Mouse (Mus musculus): Measurements from ENCODE around the gene Dnajb1. TPM values are rescaled to one million over a fixed set of nuclear protein-coding genes. Genes with fewer than 3 reads are reported as not detected.
A peak's percentile ranks its signal among the peaks of the same experiment; 100 is the strongest.

The Dnajb1 gene
- polyA plus RNA-seq, 1 experiment from 2014 or later, result 54.4 TPM

GRCm38 (mm10) chr8:83619568-83620285, 11.7 kb downstream of the Dnajb1 start:
- no peaks in the 10 kb centered on the region for H3K27me3 ChIP-seq (ENCODE audit: control insufficient read depth, insufficient read depth, low read length)
- no peaks in the 10 kb centered on the region for H3K9me3 ChIP-seq (replicated peaks; ENCODE audit: control insufficient read depth, low read length)
- 87% methylated on average over 9 of the region's 9 CpGs for WGBS
- H3K27ac ChIP-seq (replicated peaks; ENCODE audit: low read depth, low read length), result no peak overlapping the region
- H3K4me3 ChIP-seq (ENCODE audit: low read depth, low read length), result no peak overlapping the region
- ATAC-seq (replicated peaks; ENCODE audit: insufficient number of reproducible peaks, low FRiP score, low TSS enrichment, low read depth) (no peak), DNase-seq (ENCODE audit: low spot score) (no peak)
- no peak overlapping the region for H3K4me2 ChIP-seq (ENCODE audit: low read depth, low read length)
- no peaks in the 10 kb centered on the region for H3K4me1 ChIP-seq (ENCODE audit: control insufficient read depth, insufficient read depth, low read length)
- H3K9ac ChIP-seq (replicated peaks; ENCODE audit: low read length), result no peak overlapping the region
- no peaks in the 10 kb centered on the region for H3K36me3 ChIP-seq (replicated peaks; ENCODE audit: control insufficient read depth, insufficient read depth, low read depth, low read length)

DNA sequence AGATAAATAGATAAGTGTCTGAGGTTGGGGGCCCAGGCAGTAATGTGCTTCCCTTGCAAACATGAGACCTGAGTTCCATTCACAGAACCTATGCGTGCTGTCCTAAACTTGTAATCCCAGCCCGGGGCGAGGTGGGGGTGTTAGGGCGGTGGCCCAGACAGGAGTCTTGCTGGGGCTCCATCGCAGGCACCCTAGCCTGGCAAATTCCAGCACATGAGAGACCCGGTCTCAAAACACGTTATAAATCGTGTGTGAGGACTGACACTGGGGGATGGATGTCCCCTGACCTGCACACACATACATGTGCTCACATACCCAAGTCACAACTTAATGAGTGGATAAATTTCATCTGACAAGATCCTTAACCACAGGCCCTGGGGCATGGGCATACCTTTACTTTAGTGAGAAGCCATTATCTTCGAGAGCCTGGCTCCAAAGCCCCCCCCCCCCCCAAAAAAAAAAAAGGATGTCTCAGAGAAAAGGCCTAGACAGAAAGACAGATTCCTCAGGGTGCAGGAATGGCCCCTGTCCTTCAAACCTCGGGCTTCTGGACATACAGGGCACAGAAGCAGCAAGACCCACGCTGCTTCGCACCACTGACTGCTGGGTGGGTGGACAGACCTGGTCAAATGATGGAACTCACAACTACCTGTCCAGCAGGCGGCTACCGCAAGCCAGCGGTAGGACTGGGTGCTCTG, 13.8 kb downstream of the Dnajb1 start:
- Histone ChIP-seq H3K9ac (replicated peaks; ENCODE audit: low read length) (peak overlapping the region; percentile 50), H3K27ac (replicated peaks; ENCODE audit: low read depth, low read length) (no peak overlapping the region), H3K4me3 (ENCODE audit: low read depth, low read length) (peak overlapping the region; percentile 28), H3K4me2 (ENCODE audit: low read depth, low read length) (peak overlapping the region; percentile 60), H3K4me1 (ENCODE audit: control insufficient read depth, insufficient read depth, low read length) (no peaks in the 10 kb centered on the region), H3K36me3 (replicated peaks; ENCODE audit: control insufficient read depth, insufficient read depth, low read depth, low read length) (no peaks in the 10 kb centered on the region), H3K9me3 (replicated peaks; ENCODE audit: control insufficient read depth, low read length) (no peaks in the 10 kb centered on the region), H3K27me3 (ENCODE audit: control insufficient read depth, insufficient read depth, low read length) (no peaks in the 10 kb centered on the region)
- DNase-seq (ENCODE audit: low spot score) (no peak), ATAC-seq (replicated peaks; ENCODE audit: insufficient number of reproducible peaks, low FRiP score, low TSS enrichment, low read depth) (peak; percentile 53)
- WGBS, result 59% methylated on average over 15 of the region's 15 CpGs

DNA sequence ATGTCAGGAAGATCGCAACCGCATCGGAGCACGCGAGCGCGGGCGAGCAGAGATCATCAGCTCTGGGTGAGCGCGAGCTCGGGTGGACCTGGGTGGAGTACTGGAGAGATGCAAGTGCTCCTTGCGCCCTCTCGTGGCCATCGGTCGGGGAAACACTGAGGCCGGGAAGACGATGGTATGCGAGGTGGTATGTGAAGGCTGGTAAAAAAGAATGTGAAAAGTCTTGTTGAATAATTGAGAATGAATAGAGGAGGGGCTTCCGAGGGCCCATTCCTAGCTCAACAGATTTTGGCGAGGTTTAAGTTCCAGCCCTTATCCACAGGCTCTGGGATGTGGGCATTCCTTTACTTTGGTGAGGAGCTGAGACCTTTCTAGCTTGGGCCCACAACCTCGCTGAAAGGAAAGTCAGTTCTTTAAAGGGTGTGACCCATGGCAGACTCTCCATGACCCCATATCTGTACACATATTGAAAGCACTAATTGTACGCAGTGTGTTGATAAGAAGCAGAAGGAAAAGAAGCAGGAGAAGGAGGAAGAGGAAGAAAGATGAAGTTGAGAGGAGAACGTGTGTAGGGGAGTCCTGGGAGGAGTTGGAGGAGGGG, 14.5 kb downstream of the Dnajb1 start:
- Histone ChIP-seq H3K9me3 (replicated peaks; ENCODE audit: control insufficient read depth, low read length) (no peaks in the 10 kb centered on the region), H3K27ac (replicated peaks; ENCODE audit: low read depth, low read length) (no peak overlapping the region), H3K27me3 (ENCODE audit: control insufficient read depth, insufficient read depth, low read length) (no peaks in the 10 kb centered on the region), H3K4me2 (ENCODE audit: low read depth, low read length) (peak overlapping the region; percentile 60), H3K4me3 (ENCODE audit: low read depth, low read length) (peak overlapping the region; percentile 28), H3K9ac (replicated peaks; ENCODE audit: low read length) (peak overlapping the region; percentile 50), H3K4me1 (ENCODE audit: control insufficient read depth, insufficient read depth, low read length) (no peaks in the 10 kb centered on the region), H3K36me3 (replicated peaks; ENCODE audit: control insufficient read depth, insufficient read depth, low read depth, low read length) (no peaks in the 10 kb centered on the region)
- 10% methylated on average over 23 of the region's 23 CpGs for WGBS
- DNase-seq (ENCODE audit: low spot score) (peak; percentile 89), ATAC-seq (replicated peaks; ENCODE audit: insufficient number of reproducible peaks, low FRiP score, low TSS enrichment, low read depth) (peak; percentile 85)

- DNase-seq (ENCODE audit: low spot score) (no peak), ATAC-seq (replicated peaks; ENCODE audit: insufficient number of reproducible peaks, low FRiP score, low TSS enrichment, low read depth) (no peak)
- Histone ChIP-seq H3K9me3 (replicated peaks; ENCODE audit: control insufficient read depth, low read length) (no peaks in the 10 kb centered on the region), H3K27me3 (ENCODE audit: control insufficient read depth, insufficient read depth, low read length) (no peaks in the 10 kb centered on the region), H3K4me2 (ENCODE audit: low read depth, low read length) (no peak overlapping the region), H3K4me3 (ENCODE audit: low read depth, low read length) (no peak overlapping the region), H3K4me1 (ENCODE audit: control insufficient read depth, insufficient read depth, low read length) (no peaks in the 10 kb centered on the region), H3K27ac (replicated peaks; ENCODE audit: low read depth, low read length) (no peak overlapping the region), H3K9ac (replicated peaks; ENCODE audit: low read length) (no peak overlapping the region), H3K36me3 (replicated peaks; ENCODE audit: control insufficient read depth, insufficient read depth, low read depth, low read length) (no peaks in the 10 kb centered on the region)
- 92% methylated on average over 7 of the region's 7 CpGs for WGBS
These were observed 15.6 kb downstream of the Dnajb1 start for GRCm38 (mm10) chr8:83623549-83623948.

- H3K4me3 ChIP-seq (ENCODE audit: low read depth, low read length), result no peak overlapping the region
- no peaks in the 10 kb centered on the region for H3K9me3 ChIP-seq (replicated peaks; ENCODE audit: control insufficient read depth, low read length)
- no peak overlapping the region for H3K9ac ChIP-seq (replicated peaks; ENCODE audit: low read length)
- H3K36me3 ChIP-seq (replicated peaks; ENCODE audit: control insufficient read depth, insufficient read depth, low read depth, low read length), result no peaks in the 10 kb centered on the region
- no peaks in the 10 kb centered on the region for H3K4me1 ChIP-seq (ENCODE audit: control insufficient read depth, insufficient read depth, low read length)
- 47% methylated on average over 3 of the region's 3 CpGs for WGBS
- ATAC-seq (replicated peaks; ENCODE audit: insufficient number of reproducible peaks, low FRiP score, low TSS enrichment, low read depth) (no peak), DNase-seq (ENCODE audit: low spot score) (peak; percentile 66)
- no peaks in the 10 kb centered on the region for H3K27me3 ChIP-seq (ENCODE audit: control insufficient read depth, insufficient read depth, low read length)
- no peak overlapping the region for H3K4me2 ChIP-seq (ENCODE audit: low read depth, low read length)
- no peak overlapping the region for H3K27ac ChIP-seq (replicated peaks; ENCODE audit: low read depth, low read length)
These were observed 16.7 kb downstream of the Dnajb1 start for GRCm38 (mm10) chr8:83624739-83625138.

DNA sequence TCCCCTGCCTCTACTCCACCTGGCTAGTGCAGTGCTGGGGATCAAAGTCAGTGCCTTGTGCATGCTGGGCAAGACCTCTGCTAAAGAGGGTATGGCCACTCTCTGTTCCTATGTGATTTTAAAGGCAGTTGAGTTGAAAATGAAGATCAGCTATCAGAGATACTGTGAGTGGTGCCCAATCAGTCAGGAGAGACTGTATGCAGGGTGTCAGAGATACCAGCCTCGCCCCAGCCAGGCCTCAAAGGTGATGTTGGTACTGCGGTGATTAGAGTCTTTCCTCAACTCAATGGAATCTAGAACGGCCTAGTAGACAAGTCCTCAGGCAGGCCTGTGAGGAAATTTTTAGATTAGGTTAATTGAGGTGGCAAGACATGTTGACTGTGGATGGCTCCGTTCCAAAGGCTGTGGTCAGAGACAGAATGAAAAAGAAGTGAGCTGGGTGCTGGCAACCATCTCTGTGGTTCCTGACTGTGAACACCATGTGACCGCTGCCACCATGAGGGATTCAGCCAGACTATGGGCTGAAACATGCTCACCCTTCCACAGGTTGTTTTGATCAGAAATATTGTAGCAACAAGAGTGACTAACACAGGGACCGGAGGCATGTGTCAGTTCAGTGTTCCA, 17.8 kb downstream of the Dnajb1 start:
- ATAC-seq (replicated peaks; ENCODE audit: insufficient number of reproducible peaks, low FRiP score, low TSS enrichment, low read depth) (no peak), DNase-seq (ENCODE audit: low spot score) (no peak)
- Histone ChIP-seq H3K27ac (replicated peaks; ENCODE audit: low read depth, low read length) (no peak overlapping the region), H3K4me3 (ENCODE audit: low read depth, low read length) (no peak overlapping the region), H3K4me1 (ENCODE audit: control insufficient read depth, insufficient read depth, low read length) (no peaks in the 10 kb centered on the region), H3K9ac (replicated peaks; ENCODE audit: low read length) (no peak overlapping the region), H3K9me3 (replicated peaks; ENCODE audit: control insufficient read depth, low read length) (no peaks in the 10 kb centered on the region), H3K27me3 (ENCODE audit: control insufficient read depth, insufficient read depth, low read length) (no peaks in the 10 kb centered on the region), H3K4me2 (ENCODE audit: low read depth, low read length) (no peak overlapping the region), H3K36me3 (replicated peaks; ENCODE audit: control insufficient read depth, insufficient read depth, low read depth, low read length) (no peaks in the 10 kb centered on the region)
- WGBS, result 87% methylated on average over 6 of the region's 6 CpGs

GRCm38 (mm10) chr8:83632083-83632707, 24.2 kb downstream of the Dnajb1 start:
- no peak for DNase-seq (ENCODE audit: low spot score)
- 84% methylated on average over 7 of the region's 7 CpGs for WGBS

More at GRCm38 (mm10) chr8:83632083-83632707, 24.2 kb downstream of the Dnajb1 start:
- H3K9me3 ChIP-seq (replicated peaks; ENCODE audit: control insufficient read depth, low read length), result no peaks in the 10 kb centered on the region
- H3K4me2 ChIP-seq (ENCODE audit: low read depth, low read length), result no peak overlapping the region
- no peak overlapping the region for H3K27ac ChIP-seq (replicated peaks; ENCODE audit: low read depth, low read length)
- H3K4me1 ChIP-seq (ENCODE audit: control insufficient read depth, insufficient read depth, low read length), result no peaks in the 10 kb centered on the region
- H3K9ac ChIP-seq (replicated peaks; ENCODE audit: low read length), result no peak overlapping the region
- H3K36me3 ChIP-seq (replicated peaks; ENCODE audit: control insufficient read depth, insufficient read depth, low read depth, low read length), result no peaks in the 10 kb centered on the region
- H3K4me3 ChIP-seq (ENCODE audit: low read depth, low read length), result no peak overlapping the region
- no peaks in the 10 kb centered on the region for H3K27me3 ChIP-seq (ENCODE audit: control insufficient read depth, insufficient read depth, low read length)
- no peak for ATAC-seq (replicated peaks; ENCODE audit: insufficient number of reproducible peaks, low FRiP score, low TSS enrichment, low read depth)
